Mouse (Mus musculus): ENCODE data around the gene Kcnk1. TPM values are rescaled to one million over a fixed set of nuclear protein-coding genes. Genes with fewer than 3 reads are reported as not detected.

Kcnk1 gene
- 1.2 and 2.5 TPM in 2 replicates for polyA plus RNA-seq (2015; fragmentation: Nextera tagmentation; extraction: Ambion mirVana)

DNA sequence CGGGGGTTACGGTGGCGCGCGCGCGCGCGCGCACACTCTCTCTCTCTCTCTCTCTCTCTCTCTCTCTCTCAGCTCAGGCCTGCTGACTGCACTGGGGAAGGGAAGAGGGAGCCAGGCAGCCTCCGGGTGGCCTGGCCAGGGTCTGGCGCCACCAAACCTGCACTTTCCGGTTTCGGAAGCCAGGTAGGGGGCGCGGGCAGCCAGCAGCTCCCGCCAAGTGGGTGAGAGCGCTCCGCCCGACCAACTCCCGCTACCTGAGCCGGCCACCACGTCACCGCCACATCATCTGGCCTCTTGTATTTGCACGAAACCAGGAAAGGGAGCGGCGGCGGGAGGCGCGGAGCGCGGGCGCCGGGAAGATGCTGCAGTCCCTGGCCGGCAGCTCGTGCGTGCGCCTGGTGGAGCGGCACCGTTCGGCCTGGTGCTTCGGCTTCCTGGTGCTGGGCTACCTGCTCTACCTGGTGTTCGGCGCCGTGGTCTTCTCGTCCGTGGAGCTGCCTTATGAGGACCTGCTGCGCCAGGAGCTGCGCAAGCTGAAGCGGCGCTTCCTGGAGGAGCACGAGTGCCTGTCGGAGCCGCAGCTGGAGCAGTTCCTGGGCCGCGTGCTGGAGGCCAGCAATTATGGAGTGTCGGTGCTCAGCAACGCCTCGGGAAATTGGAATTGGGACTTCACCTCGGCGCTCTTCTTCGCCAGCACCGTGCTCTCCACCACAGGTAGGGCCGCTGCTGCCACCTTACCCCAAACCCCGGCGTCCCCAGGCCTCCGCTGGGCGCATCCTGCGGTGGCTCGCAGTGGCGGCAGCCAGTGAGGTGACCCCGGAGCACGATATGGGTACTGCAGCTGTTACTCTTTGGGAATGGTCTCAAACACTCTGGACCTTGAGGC lies at the start of gene Kcnk1:
TSS of gene Kcnk1 (plus strand) at position 70 of the 886 bp plus-strand sequence.

Other genes with a start within 250 kb of the Kcnk1 start
- gene Pcnx2, start 96.9 kb upstream of the Kcnk1 start, polyA plus RNA-seq (2015; fragmentation: Nextera tagmentation; extraction: Ambion mirVana): 0.63 and 0.76 TPM in 2 replicates
- not detected in 2 replicates for gene Map3k21, start 84.7 kb upstream of the Kcnk1 start, polyA plus RNA-seq (2015; fragmentation: Nextera tagmentation; extraction: Ambion mirVana)

Measured in skeletal muscle tissue, postnatal 0 days (tissue).